Mouse (Mus musculus) frontal cortex, postnatal 14 days (tissue): ENCODE measurements around the gene Tmem19.

Experiments used
- DNase-seq, 2 experiments: peaks; one replicate each; pipeline ENCODE4 v3.0.0; 2022; ENCODE audit warnings: low spot score in 2 of 2

Gene Tmem19

GRCm38 (mm10) chr10:115361840-115362622 lies at the start of gene Tmem19:
Gene Tmem19 (minus strand): TSS chr10:115362501.
- peak; percentile 90 to 92 for DNase-seq

GRCm38 (mm10) chr10:115406393-115406792 lies 44.1 kb upstream of the Tmem19 start:
- peak; percentile 13 to 64 for DNase-seq

- DNase-seq: no peak
Observed at GRCm38 (mm10) chr10:115391896-115392295, 29.6 kb upstream of the Tmem19 start.

- DNase-seq: no peak
Observed at GRCm38 (mm10) chr10:115391076-115391475, 28.8 kb upstream of the Tmem19 start.

- no peak for DNase-seq
Observed at GRCm38 (mm10) chr10:115387891-115388290, 25.6 kb upstream of the Tmem19 start.

- peak; percentile 43 to 47 for DNase-seq
Observed at GRCm38 (mm10) chr10:115385018-115386002, 23.0 kb upstream of the Tmem19 start.

GRCm38 (mm10) chr10:115384221-115385017 lies 22.1 kb upstream of the Tmem19 start, which contains the start of the genes Thap2 and Zfc3h1:
Gene Thap2 (minus strand): TSS chr10:115384443.
Gene Zfc3h1 (plus strand): TSS chr10:115384959.
- DNase-seq: peak; percentile 97

- no peak for DNase-seq
Observed at GRCm38 (mm10) chr10:115383644-115384220, 21.4 kb upstream of the Tmem19 start.

- DNase-seq: no peak
Observed at GRCm38 (mm10) chr10:115382846-115383643, 20.7 kb upstream of the Tmem19 start.

GRCm38 (mm10) chr10:115381506-115382084 lies 19.3 kb upstream of the Tmem19 start:
- no peak for DNase-seq

- DNase-seq: no peak
Observed at GRCm38 (mm10) chr10:115363151-115363550, 850 bp upstream of the Tmem19 start.

GRCm38 (mm10) chr10:115362623-115362964 lies 293 bp upstream of the Tmem19 start:
- DNase-seq: no peak

- DNase-seq: no peak
Observed at GRCm38 (mm10) chr10:115359066-115359465, 3.2 kb downstream of the Tmem19 start.

- DNase-seq: no peak
Observed at GRCm38 (mm10) chr10:115358216-115358919, 3.9 kb downstream of the Tmem19 start.

- no peak for DNase-seq
Observed at GRCm38 (mm10) chr10:115356106-115356505, 6.2 kb downstream of the Tmem19 start.

- no peak for DNase-seq
Observed at GRCm38 (mm10) chr10:115355016-115355415, 7.3 kb downstream of the Tmem19 start.

GRCm38 (mm10) chr10:115354553-115354952 lies 7.7 kb downstream of the Tmem19 start:
- DNase-seq: no peak

- no peak for DNase-seq
Observed at GRCm38 (mm10) chr10:115350810-115351397, 11.4 kb downstream of the Tmem19 start.

- DNase-seq: no peak
Observed at GRCm38 (mm10) chr10:115349509-115349908, 12.8 kb downstream of the Tmem19 start.
